Mouse (Mus musculus) heart, postnatal 0 days (tissue): ENCODE measurements at regions not wholly inside any gene's neighbourhood (a gene's known extent, or its start where the extent isn't known, plus 50 kb on each side); places are given as distances from the start of the nearest gene placed in this dataset.

Source experiments
- CTCF ChIP-seq: IDR thresholded peaks from 2 replicates; pipeline ENCODE4 v1.5.1; 2016; ENCODE audit warnings: antibody characterized with exemption, control low read depth, low read depth
- EP300 ChIP-seq: IDR thresholded peaks from 2 replicates; pipeline ENCODE4 v1.6.1; 2016; ENCODE audit warnings: antibody characterized with exemption, low read depth

DNA sequence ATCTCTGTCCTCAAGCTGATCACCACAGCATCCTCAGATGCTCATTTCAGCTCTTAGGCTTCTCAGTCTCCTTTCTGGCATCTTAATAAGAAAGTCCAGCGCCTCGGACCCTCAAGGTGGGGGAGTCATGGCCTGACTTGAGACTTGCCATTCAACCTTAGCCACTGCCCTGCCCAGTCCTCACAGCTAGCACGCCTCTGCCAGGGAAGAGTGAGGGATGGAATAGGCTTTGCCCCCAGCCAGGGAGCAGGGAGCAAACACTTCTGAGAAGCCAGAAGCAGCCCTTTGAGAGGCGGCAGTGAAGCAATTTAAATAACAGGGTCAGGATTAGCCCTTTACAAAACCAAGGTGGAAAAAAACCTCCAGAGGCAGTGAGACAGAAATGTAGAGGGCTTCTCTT, 69.0 kb upstream of the Mc3r start:
- TF ChIP-seq CTCF, result no peak
- TF ChIP-seq EP300, result no peak
